Mouse (Mus musculus): ENCODE data around the gene BC048671.

Gene BC048671

DNA sequence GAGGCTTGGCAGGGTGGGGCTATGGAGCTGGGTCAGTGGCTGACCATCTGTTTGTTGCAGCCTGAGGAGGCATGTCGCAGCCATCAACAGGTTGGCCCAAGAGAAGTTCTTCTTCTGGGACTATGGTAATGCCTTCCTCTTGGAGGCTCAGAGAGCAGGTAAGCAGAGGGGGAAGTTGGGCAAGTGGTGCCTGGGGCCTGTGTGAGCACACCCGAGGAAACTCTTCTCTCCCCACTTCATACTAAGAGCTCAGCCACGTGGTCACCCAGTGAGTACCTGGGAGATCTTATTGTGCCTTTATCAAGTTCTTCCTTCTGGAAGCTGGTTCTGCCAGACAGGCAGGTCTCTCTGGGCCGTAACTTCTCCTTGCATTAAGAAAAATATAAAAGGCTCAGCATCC is 46.2 kb downstream of the BC048671 start:
- in situ Hi-C loops (cut with MboI; ENCODE audit: unreplicated experiment in 2 of 2): loop anchor here (25.0 kb wide), 1 partner anchor 1410 kb away; no protein-coding TSS in a partner anchor

DNA sequence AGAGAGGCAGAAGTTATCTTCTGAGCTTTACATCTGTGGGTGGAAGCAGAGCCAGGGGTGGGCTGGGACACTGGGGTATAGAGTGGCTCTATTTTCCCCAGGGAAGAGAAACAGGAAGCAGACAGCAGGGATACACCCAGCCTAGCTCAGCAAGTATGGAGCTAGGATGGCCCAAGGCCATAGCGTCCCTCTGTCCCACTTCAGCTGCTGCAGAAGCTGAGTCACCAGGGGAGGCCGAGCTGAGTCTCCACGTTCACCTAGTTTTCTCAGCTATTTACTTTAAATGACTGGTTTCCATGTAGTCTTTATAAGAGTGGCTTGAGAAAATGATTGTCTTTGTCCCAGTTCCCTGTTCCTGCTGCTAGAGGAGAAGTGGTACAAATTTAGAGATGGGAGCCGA is 47.5 kb downstream of the BC048671 start:
- in situ Hi-C loops (cut with MboI; ENCODE audit: unreplicated experiment in 2 of 2): loop anchor here (25.0 kb wide), 1 partner anchor 1411 kb away; no protein-coding TSS in a partner anchor

DNA sequence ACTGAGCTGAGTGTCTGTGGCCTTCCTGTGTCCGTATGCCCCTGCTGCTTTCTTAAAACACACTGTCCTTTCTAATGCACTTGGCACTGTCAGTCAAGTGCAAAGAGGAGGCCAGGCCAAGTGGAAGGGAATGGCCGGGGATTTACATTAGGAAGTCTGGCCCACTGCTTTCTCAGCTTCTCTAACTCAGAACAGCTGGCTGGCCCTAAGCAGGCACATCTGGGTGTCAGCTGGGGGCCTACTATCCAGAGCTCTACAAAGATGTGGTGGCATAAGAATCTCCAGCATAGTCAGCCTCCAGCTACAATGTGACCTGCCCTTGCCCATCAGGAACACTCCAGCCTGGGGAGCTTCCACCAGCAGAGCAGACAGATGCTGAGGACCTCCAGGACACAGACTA is 49.0 kb downstream of the BC048671 start:
- in situ Hi-C loops (cut with MboI; ENCODE audit: unreplicated experiment in 2 of 2): no loop called here

All from v-Abl transformed pro-B cells (cell line).